Mouse (Mus musculus) hindbrain, embryonic 11.5 days (tissue): ENCODE measurements at regions not wholly inside any gene's neighbourhood (a gene's known extent, or its start where the extent isn't known, plus 50 kb on each side); places are given as distances from the start of the nearest gene placed in this dataset.

Experiments used
- ATAC-seq: fragments of 200-750 bp; cut with Nextera tagmentation; 2 replicates; pipeline ENCODE4 v1.8.0; 2017; ENCODE audit warnings: mild to moderate bottlenecking, moderate TSS enrichment, moderate library complexity; ENCODE audit not compliant: low FRiP score
- DNase-seq: peaks from one replicate; pipeline ENCODE4 v3.0.0-alpha.2; 2015; ENCODE audit warnings: low spot score
- H3K27ac ChIP-seq: fragments of 300-500 bp; sonication (generic); 2 replicates; pipeline ENCODE4 v1.5.1; 2014; ENCODE audit warnings: mild to moderate bottlenecking, low read depth, low read length
- H3K27me3 ChIP-seq: fragments of 300-500 bp; sonication (generic); 2 replicates; pipeline ENCODE4 v1.6.1; 2014; ENCODE audit warnings: mild to moderate bottlenecking, low read length, moderate library complexity, mixed read lengths; ENCODE audit not compliant: control insufficient read depth, insufficient read depth
- H3K36me3 ChIP-seq: fragments of 300-500 bp; sonication (generic); 2 replicates; pipeline ENCODE4 v1.6.1; 2014; ENCODE audit warnings: mild to moderate bottlenecking, low read length, moderate library complexity, mixed read lengths; ENCODE audit not compliant: control insufficient read depth, insufficient read depth
- H3K4me1 ChIP-seq: fragments of 300-500 bp; sonication (generic); replicated peaks from 2 replicates; pipeline ENCODE4 v1.6.1; 2014; ENCODE audit warnings: low read length, mixed read lengths; ENCODE audit not compliant: control insufficient read depth, insufficient read depth
- H3K4me2 ChIP-seq: fragments of 300-500 bp; sonication (generic); replicated peaks from 2 replicates; pipeline ENCODE4 v1.6.1; 2014; ENCODE audit warnings: mild to moderate bottlenecking, low read depth, low read length
- H3K4me3 ChIP-seq: fragments of 300-500 bp; sonication (generic); 2 replicates; pipeline ENCODE4 v1.5.1; 2014; ENCODE audit warnings: low read depth, low read length
- H3K9ac ChIP-seq: fragments of 300-500 bp; sonication (generic); 2 replicates; pipeline ENCODE4 v1.6.1; 2014; ENCODE audit warnings: low read depth, low read length
- H3K9me3 ChIP-seq: fragments of 300-500 bp; sonication (generic); 2 replicates; pipeline ENCODE4 v1.6.1; 2016; ENCODE audit warnings: low read length; ENCODE audit not compliant: control insufficient read depth
- WGBS: fragments of 180-500 bp; shearing (Covaris S2); extraction: QIAGEN DNeasy Blood & Tissue Kit; methylation state at CpG from one replicate; pipeline ENCODE4 v1.1.7; 2014; 5-methylcytosine and 5-hydroxymethylcytosine counted together

DNA sequence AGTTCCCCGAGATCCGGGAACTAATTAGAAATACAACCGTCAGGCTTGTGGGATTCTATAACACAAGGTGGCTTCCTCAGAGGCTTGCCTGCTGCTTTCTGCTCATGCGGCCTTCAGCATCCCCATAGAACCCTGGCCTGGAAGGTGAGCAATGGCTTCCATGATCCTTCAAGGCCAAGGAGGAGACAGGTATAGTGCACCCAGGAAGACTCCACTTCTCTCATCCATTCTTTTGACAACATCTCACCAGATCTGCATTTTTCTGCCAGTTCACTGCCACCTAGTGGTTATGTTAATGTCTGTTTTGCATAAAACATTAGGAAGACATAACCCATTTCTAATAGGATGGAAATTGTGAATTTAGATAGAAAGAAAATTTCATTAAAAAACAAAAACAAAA is 107.2 kb upstream of the L3mbtl4 start:
- no peaks in the 10 kb centered on the region for H3K4me1 ChIP-seq
- no peaks in the 10 kb centered on the region for H3K9me3 ChIP-seq
- no peak overlapping the region for H3K4me2 ChIP-seq
- no peak overlapping the region for H3K9ac ChIP-seq
- no peaks in the 10 kb centered on the region for H3K27me3 ChIP-seq
- WGBS: 88% methylated on average over 4 of the region's 4 CpGs
- H3K4me3 ChIP-seq: no peak overlapping the region
- no peak for ATAC-seq
- no peak overlapping the region for H3K27ac ChIP-seq
- DNase-seq: peak; percentile 43
- H3K36me3 ChIP-seq: no peaks in the 10 kb centered on the region

- H3K4me2 ChIP-seq: no peak overlapping the region
- no peaks in the 10 kb centered on the region for H3K27me3 ChIP-seq
- H3K4me1 ChIP-seq: no peaks in the 10 kb centered on the region
- no peak for ATAC-seq
- no peak overlapping the region for H3K4me3 ChIP-seq
- H3K9me3 ChIP-seq: no peaks in the 10 kb centered on the region
- H3K36me3 ChIP-seq: no peaks in the 10 kb centered on the region
- no peak overlapping the region for H3K9ac ChIP-seq
- H3K27ac ChIP-seq: no peak overlapping the region
- DNase-seq: no peak
- whole genome bisulfite sequencing: 83% methylated on average over 7 of the region's 7 CpGs
Measured at GRCm38 (mm10) chr17:68172838-68173237, 100.8 kb upstream of the L3mbtl4 start.

- DNase-seq (peak; percentile 73), ATAC-seq (no peak)
- no peaks in the 10 kb centered on the region for H3K9me3 ChIP-seq
- H3K4me1 ChIP-seq: no peaks in the 10 kb centered on the region
- H3K9ac ChIP-seq: no peak overlapping the region
- WGBS: 68% methylated on average over 9 of the region's 9 CpGs
- no peak overlapping the region for H3K27ac ChIP-seq
- no peak overlapping the region for H3K4me2 ChIP-seq
- H3K4me3 ChIP-seq: no peak overlapping the region
- no peaks in the 10 kb centered on the region for H3K27me3 ChIP-seq
- H3K36me3 ChIP-seq: no peaks in the 10 kb centered on the region
Measured at GRCm38 (mm10) chr17:68176611-68177165, 96.9 kb upstream of the L3mbtl4 start.

- Histone ChIP-seq H3K4me3 (no peak overlapping the region), H3K9me3 (no peaks in the 10 kb centered on the region), H3K27ac (no peak overlapping the region), H3K4me2 (no peak overlapping the region), H3K36me3 (no peaks in the 10 kb centered on the region), H3K27me3 (no peaks in the 10 kb centered on the region), H3K9ac (no peak overlapping the region), H3K4me1 (no peaks in the 10 kb centered on the region)
- DNase-seq: peak; percentile 55
- 27% methylated on average over 2 of the region's 2 CpGs for WGBS
- no peak for ATAC-seq
Measured at GRCm38 (mm10) chr17:68177835-68178234, 95.8 kb upstream of the L3mbtl4 start.

DNA sequence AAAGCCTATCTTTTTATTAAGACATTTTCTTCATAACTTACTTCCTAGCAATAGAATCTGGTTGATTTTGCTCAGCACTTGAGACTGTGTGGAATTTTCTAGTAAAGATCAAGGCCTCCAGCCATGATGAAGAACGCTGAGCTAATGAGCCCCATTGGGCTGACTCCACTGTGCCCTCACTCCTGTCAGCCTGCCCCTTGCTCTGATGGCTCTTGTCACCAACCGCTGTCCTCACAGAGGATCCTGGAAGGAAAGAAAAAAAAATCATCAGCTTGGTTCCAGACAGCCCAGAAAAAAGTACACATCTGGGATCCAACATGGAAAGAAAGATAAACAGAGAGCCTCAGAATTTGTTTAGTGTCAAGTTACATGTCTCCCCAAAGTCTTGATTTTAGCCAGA is 88.2 kb upstream of the L3mbtl4 start:
- Histone ChIP-seq H3K36me3 (no peaks in the 10 kb centered on the region), H3K4me3 (no peak overlapping the region), H3K4me1 (no peaks in the 10 kb centered on the region), H3K9me3 (no peaks in the 10 kb centered on the region), H3K27me3 (no peaks in the 10 kb centered on the region), H3K4me2 (no peak overlapping the region), H3K27ac (no peak overlapping the region), H3K9ac (no peak overlapping the region)
- WGBS: 65% methylated on average over 2 of the region's 2 CpGs
- DNase-seq (no peak), ATAC-seq (no peak)

DNA sequence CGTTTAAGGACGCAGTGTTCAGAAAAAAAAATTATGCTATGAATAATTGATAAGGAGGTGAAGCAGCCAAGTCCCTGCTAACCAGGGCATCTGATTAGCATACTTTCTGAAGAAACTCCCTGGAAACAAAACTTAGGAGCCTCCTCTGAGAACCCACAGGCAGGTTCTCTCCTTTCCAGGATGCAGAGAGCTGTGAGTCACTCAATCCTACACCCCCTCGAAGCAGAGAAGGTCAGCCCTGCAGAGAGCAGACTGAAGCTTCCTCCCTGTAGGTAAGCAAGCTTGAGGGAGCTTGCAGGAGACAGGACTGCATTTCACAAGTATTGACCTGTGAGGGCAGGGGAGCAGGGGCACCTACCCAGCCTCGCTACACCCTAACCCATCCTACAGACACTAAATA is 83.7 kb upstream of the L3mbtl4 start:
- DNase-seq (no peak), ATAC-seq (no peak)
- Histone ChIP-seq H3K36me3 (no peaks in the 10 kb centered on the region), H3K9ac (no peak overlapping the region), H3K27me3 (no peaks in the 10 kb centered on the region), H3K27ac (no peak overlapping the region), H3K4me2 (no peak overlapping the region), H3K9me3 (no peaks in the 10 kb centered on the region), H3K4me3 (no peak overlapping the region), H3K4me1 (no peaks in the 10 kb centered on the region)
- WGBS: 87% methylated on average over 4 of the region's 4 CpGs

- Histone ChIP-seq H3K27me3 (no peaks in the 10 kb centered on the region), H3K4me2 (no peak overlapping the region), H3K27ac (no peak overlapping the region), H3K4me1 (no peaks in the 10 kb centered on the region), H3K9ac (no peak overlapping the region), H3K4me3 (no peak overlapping the region), H3K36me3 (no peaks in the 10 kb centered on the region), H3K9me3 (no peaks in the 10 kb centered on the region)
- ATAC-seq: no peak
- 90% methylated on average over 4 of the region's 4 CpGs for WGBS
- no peak for DNase-seq
Measured at GRCm38 (mm10) chr17:68205545-68205944, 68.1 kb upstream of the L3mbtl4 start.

DNA sequence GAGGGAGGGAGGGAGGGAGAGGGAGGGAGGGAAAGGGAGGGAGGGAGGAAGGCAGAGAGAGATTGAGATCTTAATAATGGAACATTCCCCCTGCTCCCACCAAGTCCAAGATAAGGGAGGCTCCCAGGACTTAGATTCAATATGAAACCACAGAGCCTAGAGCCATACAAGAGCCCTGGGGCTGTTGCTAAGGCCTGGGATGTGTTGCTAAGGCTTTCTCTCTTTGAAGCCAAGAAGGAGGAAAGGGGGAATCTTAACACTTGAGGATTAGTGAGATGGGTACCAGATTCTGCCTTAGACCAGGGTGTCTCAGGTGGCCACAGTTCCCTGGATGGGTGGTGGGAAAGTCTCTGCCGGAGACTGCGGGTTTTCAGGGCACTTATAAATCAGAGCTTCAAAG is 64.8 kb upstream of the L3mbtl4 start:
- Histone ChIP-seq H3K9ac (no peak overlapping the region), H3K9me3 (no peaks in the 10 kb centered on the region), H3K4me2 (no peak overlapping the region), H3K27ac (no peak overlapping the region), H3K27me3 (no peaks in the 10 kb centered on the region), H3K4me1 (no peaks in the 10 kb centered on the region), H3K36me3 (no peaks in the 10 kb centered on the region), H3K4me3 (no peak overlapping the region)
- DNase-seq (no peak), ATAC-seq (no peak)
- 59% methylated on average over 2 of the region's 2 CpGs for WGBS

DNA sequence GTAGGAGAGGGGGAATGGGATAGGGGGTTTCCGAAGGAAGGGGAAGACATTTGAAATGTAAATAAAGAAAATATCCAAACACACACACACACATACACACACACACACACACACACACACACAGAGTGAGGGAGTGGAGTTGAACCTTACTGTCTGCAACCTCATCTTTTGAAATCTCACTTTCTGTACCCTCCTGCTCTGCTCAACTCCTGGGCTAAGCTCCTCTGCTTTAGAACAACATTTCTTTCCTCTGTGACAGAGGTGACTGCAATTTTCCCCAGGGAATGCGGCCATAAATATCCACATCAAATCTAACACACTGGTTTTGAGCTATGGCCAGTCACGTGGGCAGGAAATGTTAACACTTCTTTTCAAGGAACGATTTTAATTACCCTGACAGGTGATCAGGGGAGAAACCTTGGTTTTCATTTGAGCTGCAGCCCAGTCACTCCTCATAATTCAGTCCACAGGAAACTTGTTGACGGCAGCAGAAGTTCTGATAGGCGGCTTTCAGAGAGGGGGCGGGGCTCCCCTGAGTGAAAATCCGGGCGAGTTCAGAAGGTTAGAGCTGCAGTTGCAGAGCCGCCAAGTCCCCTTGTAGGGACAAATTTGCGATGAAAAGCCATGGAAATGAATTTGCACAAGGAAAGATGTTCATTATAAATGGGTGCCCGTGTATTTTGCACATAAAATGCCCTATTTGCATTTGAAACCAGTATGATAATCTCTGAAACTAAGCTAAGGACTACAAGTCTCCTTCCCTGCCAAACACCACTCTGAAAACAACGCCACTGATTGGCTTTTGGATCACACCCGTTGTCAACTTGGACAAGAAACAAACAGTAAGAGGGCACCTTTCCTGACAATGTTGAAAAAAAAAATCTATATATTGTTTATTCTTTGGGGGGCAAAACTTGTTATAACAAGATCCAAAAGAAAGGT is 63.0 kb upstream of the L3mbtl4 start:
- H3K4me3 ChIP-seq: no peak overlapping the region
- no peaks in the 10 kb centered on the region for H3K9me3 ChIP-seq
- no peaks in the 10 kb centered on the region for H3K27me3 ChIP-seq
- H3K4me1 ChIP-seq: no peaks in the 10 kb centered on the region
- no peak overlapping the region for H3K9ac ChIP-seq
- ATAC-seq (0 out of 2 replicates have a peak, but pooled peaks have one; percentile 43), DNase-seq (peak; percentile 45)
- no peak overlapping the region for H3K4me2 ChIP-seq
- 31% methylated on average over 14 of the region's 14 CpGs for WGBS
- H3K36me3 ChIP-seq: no peaks in the 10 kb centered on the region
- no peak overlapping the region for H3K27ac ChIP-seq
